Mouse (Mus musculus) CD4-positive, CD25-positive, alpha-beta regulatory T cell, adult 2 months (primary cell): ENCODE data around the gene Gss.

ENCODE experiments used
- DNase-seq: peaks from one replicate; pipeline ENCODE4 v3.0.0-alpha.2; 2012; ENCODE audit warnings: low read depth, low spot score

Gene Gss

DNA sequence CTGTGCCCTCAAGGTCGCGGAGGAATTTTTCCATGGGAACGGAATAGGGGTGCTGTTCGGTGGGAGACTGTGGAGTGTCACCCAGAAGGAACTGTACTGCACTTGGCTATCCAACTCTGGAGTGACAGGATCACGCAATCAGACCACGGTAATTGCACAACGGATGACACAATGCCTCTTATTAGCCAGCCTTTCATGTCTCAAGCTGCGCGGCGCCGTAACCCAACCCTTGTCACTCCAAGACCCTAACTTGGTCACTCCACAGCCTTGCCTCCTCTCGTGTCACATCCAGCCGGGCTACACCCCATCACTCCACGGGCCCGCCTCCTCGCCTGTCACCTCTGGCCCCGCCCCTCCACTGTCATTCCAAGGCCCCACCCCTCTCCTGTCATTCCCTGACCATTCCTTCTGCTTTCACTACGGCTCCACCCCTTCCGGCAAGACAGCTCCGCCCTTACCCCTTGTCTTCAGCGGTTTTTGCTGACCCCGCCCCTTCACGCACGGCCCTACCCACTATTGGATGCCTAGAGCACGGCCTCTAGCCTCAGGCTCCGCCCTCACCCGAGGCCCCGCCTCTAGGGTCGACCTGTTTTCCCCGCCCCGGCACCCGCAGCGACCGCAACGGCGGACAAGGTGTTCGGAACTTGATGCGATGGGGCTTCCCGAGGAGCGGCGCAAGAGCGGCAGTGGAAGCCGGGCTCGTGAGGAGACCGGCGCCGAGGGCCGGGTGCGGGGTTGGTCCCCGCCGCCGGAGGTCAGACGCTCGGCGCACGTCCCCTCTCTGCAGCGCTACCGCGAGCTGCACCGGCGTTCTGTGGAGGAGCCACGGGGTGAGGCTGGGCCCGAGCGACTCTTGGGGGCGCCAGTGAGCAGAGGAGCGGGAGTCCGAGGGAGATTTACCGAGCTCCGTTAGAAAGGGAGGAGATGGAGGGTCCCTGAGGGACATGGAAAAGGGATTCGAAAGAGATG, 74.9 kb downstream of the Gss start, which contains the start of the genes Acss2 and Ggt7:
Gene Acss2, plus strand, starts transcription at position 494 of the 969 bp plus-strand sequence.
Gene Ggt7, minus strand, starts transcription at position 783 of the 969 bp plus-strand sequence.
- peak; percentile 98 for DNase-seq

DNA sequence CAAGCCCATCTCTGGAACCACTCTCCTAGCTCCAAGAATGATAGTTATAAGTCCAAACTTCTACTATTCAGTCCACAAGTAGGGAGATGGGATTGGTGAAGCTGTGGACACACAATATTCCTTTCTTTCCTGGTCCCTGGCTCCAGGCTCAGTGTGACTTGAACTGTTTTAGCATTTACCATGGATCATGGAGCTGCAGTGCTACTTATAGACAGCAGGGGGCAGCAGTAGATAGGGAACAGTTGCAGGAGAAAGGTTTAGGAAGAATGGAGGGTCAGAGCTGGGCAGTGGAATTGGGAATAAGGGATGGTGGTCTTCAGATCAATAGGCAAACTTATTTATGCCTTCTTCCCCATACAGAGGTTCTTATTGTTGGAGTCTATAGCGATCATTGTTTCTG, 76.7 kb downstream of the Gss start:
- DNase-seq = peak; percentile 69

GRCm38 (mm10) chr2:155514666-155515065, 77.9 kb downstream of the Gss start:
- peak; percentile 90 for DNase-seq

- DNase-seq = peak; percentile 7
Measured at GRCm38 (mm10) chr2:155513543-155513942, 79.1 kb downstream of the Gss start.
